ENCODE assay signal across 8 mouse cellular contexts in the genomic region with DNA sequence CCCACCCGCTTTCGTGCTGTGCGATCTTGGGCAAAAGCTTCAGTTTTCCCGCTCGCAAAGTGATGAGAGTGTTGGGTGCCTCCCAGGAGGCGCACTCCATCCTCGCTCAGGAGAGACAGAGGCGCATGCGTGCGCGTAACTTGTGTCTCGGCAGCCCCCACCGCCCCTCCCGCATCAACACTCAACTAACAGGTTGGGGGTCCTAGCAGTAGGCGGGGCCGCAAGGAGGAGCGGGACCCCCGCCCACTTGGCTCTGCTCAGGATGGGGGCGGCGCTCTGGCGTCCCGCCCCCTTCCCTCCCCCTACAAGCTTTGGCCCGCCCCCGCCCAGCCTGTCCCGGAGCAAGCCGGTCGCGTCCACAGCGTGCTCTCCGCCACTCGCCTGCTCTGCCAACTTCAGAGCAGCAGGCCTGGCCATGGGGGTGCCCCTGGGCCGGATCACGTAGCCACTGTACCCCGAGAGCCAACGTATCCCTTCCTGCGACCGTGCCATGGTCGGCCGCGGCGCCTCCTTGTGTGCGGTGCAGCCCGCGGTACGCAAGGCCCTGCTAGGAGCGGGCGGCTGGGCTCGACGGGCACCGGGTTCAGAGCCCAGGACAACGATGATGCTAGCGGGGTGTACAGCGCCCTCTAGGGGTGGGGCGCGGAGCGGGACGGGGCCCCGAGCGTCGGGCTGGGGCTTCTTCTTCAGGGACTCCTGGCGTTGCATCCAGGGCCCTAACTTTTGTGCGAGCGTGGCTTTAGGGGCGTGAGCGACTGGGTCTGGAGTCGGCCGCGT. TPM values are rescaled to one million over a fixed set of nuclear protein-coding genes. Genes with fewer than 3 reads are reported as not detected.
DNase-seq lines count a peak whose midpoint lies in the region; ATAC-seq and TF ChIP-seq lines count a peak whose summit lies in the region.

A gene (plus strand): TSS at position 334 of the 777 bp plus-strand sequence.

- H3K27ac ChIP-seq in spleen, adult 2 months (ENCODE audit: insufficient read depth, low read length): no peak within 1 kb of the TSS
- H3K27ac ChIP-seq in cortical plate, adult 2 months (ENCODE audit: insufficient read depth, low read length): 0 out of 2 replicates have a peak within 1 kb of the TSS, but pooled peaks have one; percentile 42
- H3K27ac ChIP-seq in intestine, embryonic 16.5 days (ENCODE audit: low read length): peak within 1 kb of the TSS; percentile 74
- no peak within 1 kb of the TSS for H3K27ac ChIP-seq in liver, adult 2 months (replicated peaks; ENCODE audit: insufficient read depth, low read depth, low read length)

- H3K4me1 ChIP-seq in spleen, adult 2 months (ENCODE audit: control insufficient read depth, insufficient read depth, insufficient read length): peaks cover 4% of the 10 kb centered on the region; the same call in 1 of the 2 replicates
- H3K4me1 ChIP-seq in cortical plate, adult 2 months (ENCODE audit: control insufficient read depth, insufficient read depth, low read length): no peaks in the 10 kb centered on the region
- peaks cover 36% of the 10 kb centered on the region for H3K4me1 ChIP-seq in intestine, embryonic 16.5 days (ENCODE audit: control insufficient read depth, insufficient read depth, low read length)
- H3K4me1 ChIP-seq in liver, adult 2 months (ENCODE audit: control insufficient read depth, insufficient read depth, low read length): peaks cover 3% of the 10 kb centered on the region; the same call in 1 of the 2 replicates

- no peaks in the 10 kb centered on the region for H3K9me3 ChIP-seq in intestine, embryonic 16.5 days (ENCODE audit: control insufficient read depth, low read length)

- peak within 1 kb of the TSS; percentile 48; the same call in 1 of the 2 replicates for H3K4me3 ChIP-seq in spleen, adult 2 months (ENCODE audit: extremely low read depth, insufficient read depth, insufficient read length)
- peak within 1 kb of the TSS; percentile 49 for H3K4me3 ChIP-seq in cortical plate, adult 2 months (ENCODE audit: insufficient read depth, low read length)
- peak within 1 kb of the TSS; percentile 64 for H3K4me3 ChIP-seq in intestine, embryonic 16.5 days (ENCODE audit: low read length)
- peak within 1 kb of the TSS; percentile 60 for H3K4me3 ChIP-seq in liver, adult 2 months (ENCODE audit: insufficient read depth, low read depth, low read length)

- peaks cover 28% of the 10 kb centered on the region for H3K27me3 ChIP-seq in spleen, adult 2 months (ENCODE audit: control insufficient read depth, insufficient read depth, low read length)
- H3K27me3 ChIP-seq in intestine, embryonic 16.5 days (replicated peaks; ENCODE audit: control insufficient read depth, insufficient read depth, low read length): peaks cover 46% of the 10 kb centered on the region
- H3K27me3 ChIP-seq in liver, adult 2 months (ENCODE audit: control insufficient read depth, insufficient read depth, low read length): peaks cover 21% of the 10 kb centered on the region

- DNase-seq in spleen, adult 2 months (ENCODE audit: low read depth in 1 of 2, low spot score in 2 of 2): peak in 1 of 2 experiments; percentile 22
- no peak for DNase-seq in spleen, adult 12 weeks (ENCODE audit: low spot score)
- no peak for DNase-seq in gonadal fat pad, adult 2 months (ENCODE audit: low read depth)
- no peak for DNase-seq in liver, adult 2 months (ENCODE audit: extremely low read depth, low read depth, low spot score)
- DNase-seq in natural killer cell, adult 2 months (ENCODE audit: low spot score in 2 of 2): peak; percentile 13 to 42
- DNase-seq in thymus, postnatal 4 days: peak; percentile 70

- WGBS in spleen, adult 2 months: 2% methylated on average over 68 of the region's 68 CpGs
- WGBS in intestine, embryonic 16.5 days: under 1% methylated on average over 64 of the region's 68 CpGs
- 2% methylated on average over 65 of the region's 68 CpGs for WGBS in liver, adult 2 months

- H3K79me2 ChIP-seq in liver, adult 2 months (ENCODE audit: control insufficient read depth, insufficient read depth, low read length): no peaks in the 10 kb centered on the region

- ATAC-seq in intestine, embryonic 16.5 days: peak; percentile 77

- no peaks in the 10 kb centered on the region for H3K36me3 ChIP-seq in spleen, adult 2 months (ENCODE audit: control insufficient read depth, insufficient read depth, low read length)
- no peaks in the 10 kb centered on the region for H3K36me3 ChIP-seq in intestine, embryonic 16.5 days (ENCODE audit: control insufficient read depth, insufficient read depth, low read length)
- H3K36me3 ChIP-seq in liver, adult 2 months (ENCODE audit: control insufficient read depth, insufficient read depth, low read length): no peaks in the 10 kb centered on the region

- TF ChIP-seq POLR2A in spleen, adult 2 months (IDR thresholded peaks at IDR 0.05; ENCODE audit: low read depth, low read length): no peak
- no peak for TF ChIP-seq POLR2A in cortical plate, adult 2 months (IDR thresholded peaks at IDR 0.05; ENCODE audit: extremely low read depth, insufficient read depth, low read length)
- no peak for TF ChIP-seq POLR2A in liver, adult 2 months (IDR thresholded peaks at IDR 0.05; ENCODE audit: extremely low read depth, insufficient read depth, low read length)

- H3K4me2 ChIP-seq in intestine, embryonic 16.5 days (ENCODE audit: low read depth, low read length): peak within 1 kb of the TSS; percentile 94

- peak within 1 kb of the TSS; percentile 75 for H3K9ac ChIP-seq in intestine, embryonic 16.5 days (ENCODE audit: low read depth, low read length)
- peak within 1 kb of the TSS; percentile 71 for H3K9ac ChIP-seq in liver, adult 2 months (ENCODE audit: low read depth, low read length)

- peak; percentile 50; the same call in 1 of the 2 replicates for TF ChIP-seq CTCF in spleen, adult 2 months (IDR thresholded peaks at IDR 0.05; ENCODE audit: extremely low read depth, insufficient read depth, insufficient read length, insufficient replicate concordance)
- TF ChIP-seq CTCF in cortical plate, adult 2 months (IDR thresholded peaks at IDR 0.05; ENCODE audit: extremely low read depth, insufficient read depth, low read length): peak; percentile 33; the same call in 1 of the 2 replicates
- TF ChIP-seq CTCF in liver, adult 2 months (IDR thresholded peaks at IDR 0.05; ENCODE audit: low read depth, low read length): peak; percentile 83

RNA-seq across cellular contexts. Expression of the gene that starts here (rescaled TPM):
- polyA plus RNA-seq in spleen, adult 2 months (2012; rRNA removed): 1.8 and 2.1 TPM in 2 replicates
- polyA plus RNA-seq in cortical plate, adult 2 months (2012; rRNA removed): 3.3 and 4.2 TPM in 2 replicates
- polyA plus RNA-seq in gonadal fat pad, adult 2 months (2012; rRNA removed): 8.8 and 10.5 TPM in 2 replicates
- polyA plus RNA-seq in intestine, embryonic 16.5 days (2015; fragmentation: Nextera tagmentation; extraction: Ambion mirVana): 1.9 and 2.4 TPM in 2 replicates
- total RNA-seq in liver, adult 2 months (2014; rRNA removed): 0.27 and 0.28 TPM in 2 replicates
- polyA plus RNA-seq in liver, adult 2 months (2012; rRNA removed): 0.77 and 0.84 TPM in 2 replicates

Comparison
In these comparisons a context has a peak if more than half of its experiments do, and no peak if none do; other contexts are left out.
1. DNase-seq: peak in natural killer cell, adult 2 months (2 of 2) and thymus, postnatal 4 days (single experiment); none in spleen, adult 12 weeks (single experiment), gonadal fat pad, adult 2 months (single experiment) and liver, adult 2 months (single experiment).
2. H3K27ac ChIP-seq: peak in cortical plate, adult 2 months (single experiment) and intestine, embryonic 16.5 days (single experiment); none in spleen, adult 2 months (single experiment) and liver, adult 2 months (single experiment).
3. CTCF ChIP-seq: peak in every context shown above with its lines; median percentile 83 in liver, adult 2 months; 50 in spleen, adult 2 months; 33 in cortical plate, adult 2 months.
4. Peak in every context shown above with its lines, with median percentiles within 50 percentile points of each other: H3K4me3 ChIP-seq.